Mouse (Mus musculus) R1 (cell line): ENCODE data around the gene Mipep.

ENCODE experiments used
- DNase-seq: peaks from one replicate; pipeline ENCODE4 v3.0.0-alpha.2; 2018; ENCODE audit warnings: low read depth, low spot score

Mipep gene

GRCm38 (mm10) chr14:60871831-60872230 is 87.5 kb downstream of the Mipep start:
- no peak for DNase-seq

- no peak for DNase-seq
Measured at GRCm38 (mm10) chr14:60882106-60882505, 97.7 kb downstream of the Mipep start.

GRCm38 (mm10) chr14:60882681-60883080 is 98.3 kb downstream of the Mipep start:
- DNase-seq = no peak

GRCm38 (mm10) chr14:60885361-60885950 is 101.1 kb downstream of the Mipep start:
- DNase-seq = no peak

- DNase-seq = peak; percentile 14
Measured at GRCm38 (mm10) chr14:60893882-60894281, 109.5 kb downstream of the Mipep start.

GRCm38 (mm10) chr14:60895172-60896000 is 111.0 kb downstream of the Mipep start:
- peak; percentile 28 for DNase-seq

- DNase-seq = no peak
Measured at GRCm38 (mm10) chr14:60898086-60898667, 113.8 kb downstream of the Mipep start.

- no peak for DNase-seq
Measured at GRCm38 (mm10) chr14:60904501-60904900, 120.1 kb downstream of the Mipep start.

GRCm38 (mm10) chr14:60906421-60907374 is 122.3 kb downstream of the Mipep start:
- no peak for DNase-seq

GRCm38 (mm10) chr14:60909351-60909750 is 125.0 kb downstream of the Mipep start:
- DNase-seq = no peak

- no peak for DNase-seq
Measured at GRCm38 (mm10) chr14:60910506-60911444, 126.4 kb downstream of the Mipep start.

GRCm38 (mm10) chr14:60912981-60913468 is 128.7 kb downstream of the Mipep start:
- DNase-seq = no peak

GRCm38 (mm10) chr14:60916661-60917060 is 132.3 kb downstream of the Mipep start:
- no peak for DNase-seq

- peak; percentile 76 for DNase-seq
Measured at GRCm38 (mm10) chr14:60926011-60926410, 141.6 kb downstream of the Mipep start.

- no peak for DNase-seq
Measured at GRCm38 (mm10) chr14:60935705-60936104, 151.3 kb downstream of the Mipep start.

GRCm38 (mm10) chr14:60937481-60938039 is 153.2 kb downstream of the Mipep start:
- DNase-seq = no peak
